Mouse (Mus musculus) midbrain, embryonic 16.5 days (tissue): ENCODE measurements at regions not wholly inside any gene's neighbourhood (a gene's known extent, or its start where the extent isn't known, plus 50 kb on each side); places are given as distances from the start of the nearest gene placed in this dataset.
"Not testable (repeated sequence)": the region's sequence is repeated elsewhere in the genome, so short reads cannot be mapped to it uniquely, and the experiment has no call there.

ENCODE experiments used
- ATAC-seq: fragments of 200-750 bp; cut with Nextera tagmentation; 2 replicates; pipeline ENCODE4 v1.8.0; 2017; ENCODE audit warnings: moderate TSS enrichment
- H3K27ac ChIP-seq: fragments of 300-500 bp; sonication (generic); 2 replicates; pipeline ENCODE4 v1.5.1; 2014; ENCODE audit warnings: mild to moderate bottlenecking, low read length, mixed read lengths
- H3K27me3 ChIP-seq: fragments of 300-500 bp; sonication (generic); 2 replicates; pipeline ENCODE4 v1.6.1; 2014; ENCODE audit warnings: low read depth, low read length, mixed read lengths; ENCODE audit not compliant: control insufficient read depth, insufficient read depth
- H3K36me3 ChIP-seq: fragments of 300-500 bp; sonication (generic); 2 replicates; pipeline ENCODE4 v1.6.1; 2014; ENCODE audit warnings: mild to moderate bottlenecking, low read length, moderate library complexity, mixed read lengths; ENCODE audit not compliant: control insufficient read depth, insufficient read depth
- H3K4me1 ChIP-seq: fragments of 300-500 bp; sonication (generic); 2 replicates; pipeline ENCODE4 v1.6.1; 2014; ENCODE audit warnings: mild to moderate bottlenecking, low read length, mixed read lengths; ENCODE audit not compliant: control insufficient read depth, insufficient read depth
- H3K4me2 ChIP-seq: fragments of 300-500 bp; sonication (generic); 2 replicates; pipeline ENCODE4 v1.6.1; 2014; ENCODE audit warnings: mild to moderate bottlenecking, low read length, mixed read lengths
- H3K4me3 ChIP-seq: fragments of 300-500 bp; sonication (generic); 2 replicates; pipeline ENCODE4 v1.5.1; 2014; ENCODE audit warnings: low read depth, mild to moderate bottlenecking, low read length, moderate library complexity, mixed read lengths
- H3K9ac ChIP-seq: fragments of 300-500 bp; sonication (generic); 2 replicates; pipeline ENCODE4 v1.6.1; 2014; ENCODE audit warnings: low read depth, low read length, mixed read lengths
- H3K9me3 ChIP-seq: fragments of 300-500 bp; sonication (generic); replicated peaks from 2 replicates; pipeline ENCODE4 v1.6.1; 2014; ENCODE audit warnings: mild to moderate bottlenecking, low read length, mixed read lengths; ENCODE audit not compliant: control insufficient read depth, poor library complexity, severe bottlenecking
- WGBS: fragments of 180-500 bp; shearing (Covaris S2); extraction: QIAGEN DNeasy Blood & Tissue Kit; methylation state at CpG from one replicate; pipeline ENCODE4 v1.1.7; 2014; 5-methylcytosine and 5-hydroxymethylcytosine counted together

GRCm38 (mm10) chr6:37779893-37780292 is 90.7 kb upstream of the Trim24 start:
- H3K9ac ChIP-seq, result no peak overlapping the region
- no peaks in the 10 kb centered on the region for H3K4me1 ChIP-seq
- H3K4me3 ChIP-seq, result no peak overlapping the region
- no peaks in the 10 kb centered on the region for H3K27me3 ChIP-seq
- no peak for ATAC-seq
- no peak overlapping the region for H3K4me2 ChIP-seq
- no peak overlapping the region for H3K27ac ChIP-seq
- no peaks in the 10 kb centered on the region for H3K36me3 ChIP-seq
- 0 out of 2 replicates have a peak, but pooled peaks cover 3% of the 10 kb centered on the region for H3K9me3 ChIP-seq

DNA sequence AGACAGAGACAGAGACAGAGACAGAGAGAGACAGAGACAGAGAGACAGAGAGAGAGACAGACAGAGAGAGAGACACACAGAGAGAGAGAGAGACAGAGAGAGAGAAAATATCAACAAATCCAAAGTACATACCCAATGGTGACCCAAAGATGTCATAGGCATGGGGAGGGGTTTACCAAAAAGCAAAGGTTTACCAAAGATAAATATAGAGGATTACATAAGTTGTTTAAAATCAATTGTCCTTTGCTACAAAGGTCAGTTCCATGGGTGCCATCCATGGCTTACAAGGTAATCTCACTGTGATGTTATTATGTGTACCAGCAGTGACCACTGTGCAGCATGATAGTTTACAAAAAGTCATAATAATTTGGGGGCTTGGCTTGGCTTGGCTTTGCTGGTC is 88.7 kb upstream of the Trim24 start:
- 0 out of 2 replicates have a peak, but pooled peaks cover 3% of the 10 kb centered on the region for H3K9me3 ChIP-seq
- H3K4me2 ChIP-seq, result no peak overlapping the region
- no peaks in the 10 kb centered on the region for H3K4me1 ChIP-seq
- no peaks in the 10 kb centered on the region for H3K27me3 ChIP-seq
- H3K36me3 ChIP-seq, result no peaks in the 10 kb centered on the region
- no peak for ATAC-seq
- H3K4me3 ChIP-seq, result no peak overlapping the region
- H3K9ac ChIP-seq, result no peak overlapping the region
- H3K27ac ChIP-seq, result no peak overlapping the region

DNA sequence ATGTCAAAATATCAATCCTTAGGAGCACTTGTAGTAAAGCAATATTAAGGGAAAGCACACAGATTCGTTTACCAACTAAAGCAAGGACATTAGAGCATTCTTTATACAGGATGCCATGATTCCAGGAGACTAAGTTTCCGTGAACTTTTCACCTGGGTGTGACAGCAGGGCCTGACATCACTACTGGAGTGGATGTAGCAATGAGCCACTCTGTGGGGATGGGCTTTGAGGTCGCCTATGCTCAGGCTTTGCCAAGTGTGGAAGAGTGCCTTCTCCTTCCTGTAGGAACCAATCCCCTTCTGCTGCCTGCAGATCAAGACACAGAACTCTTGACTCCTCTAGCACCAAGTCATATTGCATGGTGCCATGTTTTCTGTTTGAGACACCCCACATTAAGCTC is 85.3 kb upstream of the Trim24 start:
- H3K4me3 ChIP-seq, H3K4me2 ChIP-seq, H3K27me3 ChIP-seq, ATAC-seq, H3K9ac ChIP-seq, H3K4me1 ChIP-seq, H3K36me3 ChIP-seq, H3K9me3 ChIP-seq, H3K27ac ChIP-seq: not testable (repeated sequence)
- 91% methylated on average over 3 of the region's 3 CpGs for WGBS

GRCm38 (mm10) chr6:37785741-37786140 is 84.9 kb upstream of the Trim24 start:
- Histone ChIP-seq H3K4me2 (no peak overlapping the region), H3K36me3 (no peaks in the 10 kb centered on the region), H3K27ac (no peak overlapping the region), H3K4me1 (no peaks in the 10 kb centered on the region), H3K9me3 (0 out of 2 replicates have a peak, but pooled peaks cover 3% of the 10 kb centered on the region), H3K4me3 (no peak overlapping the region), H3K27me3 (no peaks in the 10 kb centered on the region), H3K9ac (no peak overlapping the region)
- ATAC-seq, result no peak
- WGBS, result 96% methylated on average over 7 of the region's 7 CpGs

- not testable (repeated sequence) for H3K27ac ChIP-seq, ATAC-seq, H3K27me3 ChIP-seq, H3K4me1 ChIP-seq, H3K4me3 ChIP-seq, H3K4me2 ChIP-seq, H3K9me3 ChIP-seq, H3K9ac ChIP-seq, H3K36me3 ChIP-seq
- WGBS, result 98% methylated on average over 3 of the region's 8 CpGs
Observed at GRCm38 (mm10) chr6:37787858-37788257, 82.8 kb upstream of the Trim24 start.

GRCm38 (mm10) chr6:37790878-37791277 is 79.7 kb upstream of the Trim24 start:
- H3K4me1 ChIP-seq, result no peaks in the 10 kb centered on the region
- H3K27me3 ChIP-seq, result no peaks in the 10 kb centered on the region
- no peak overlapping the region for H3K4me3 ChIP-seq
- H3K4me2 ChIP-seq, result no peak overlapping the region
- H3K36me3 ChIP-seq, result no peaks in the 10 kb centered on the region
- ATAC-seq, result no peak
- no peaks in the 10 kb centered on the region for H3K9me3 ChIP-seq
- WGBS, result 97% methylated on average over 1 of the region's 1 CpGs
- no peak overlapping the region for H3K9ac ChIP-seq
- no peak overlapping the region for H3K27ac ChIP-seq

DNA sequence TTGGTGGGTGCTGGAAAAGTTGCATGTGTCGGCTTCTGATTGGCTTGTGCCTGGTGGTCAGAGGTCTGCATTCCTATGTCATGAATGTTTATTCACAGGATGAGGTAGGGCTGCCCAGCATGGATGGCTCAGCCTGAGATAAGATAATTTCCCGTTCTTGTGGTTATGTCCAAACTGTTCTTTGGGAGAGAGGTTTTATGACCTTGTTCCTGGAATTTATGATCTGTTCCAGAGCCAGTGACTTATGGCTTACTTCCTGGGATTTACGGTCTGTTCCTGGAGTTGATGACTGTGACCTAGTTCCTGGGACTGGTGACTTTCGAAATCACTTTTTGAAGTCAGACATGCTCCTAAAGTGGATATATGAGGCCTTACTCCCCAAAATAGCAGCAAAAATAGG is 76.4 kb upstream of the Trim24 start:
- 95% methylated on average over 4 of the region's 4 CpGs for WGBS
- no peaks in the 10 kb centered on the region for H3K4me1 ChIP-seq
- H3K4me2 ChIP-seq, result no peak overlapping the region
- no peak for ATAC-seq
- H3K9me3 ChIP-seq, result no peaks in the 10 kb centered on the region
- no peaks in the 10 kb centered on the region for H3K36me3 ChIP-seq
- no peak overlapping the region for H3K27ac ChIP-seq
- H3K9ac ChIP-seq, result no peak overlapping the region
- H3K4me3 ChIP-seq, result no peak overlapping the region
- H3K27me3 ChIP-seq, result no peaks in the 10 kb centered on the region

DNA sequence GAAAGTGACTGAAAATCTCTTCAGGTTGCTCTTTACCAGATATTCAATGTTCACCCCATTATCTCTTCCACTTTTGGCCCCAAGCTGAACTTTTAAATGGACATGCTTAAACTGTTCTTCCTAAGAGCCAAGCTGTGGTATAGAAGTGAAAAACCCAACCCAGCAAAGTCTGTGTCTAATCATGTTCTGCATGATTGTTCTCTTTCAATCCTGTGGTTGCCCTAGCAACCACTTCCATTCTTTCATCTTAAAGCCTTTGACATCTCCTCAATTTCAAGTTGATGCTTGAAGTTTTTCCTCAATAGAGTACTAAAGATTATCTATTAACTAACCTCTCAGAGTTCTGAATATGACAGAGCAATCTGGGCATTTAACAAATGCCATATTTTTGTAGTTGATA is 75.6 kb upstream of the Trim24 start:
- H3K4me2 ChIP-seq, result no peak overlapping the region
- no peak for ATAC-seq
- no peak overlapping the region for H3K27ac ChIP-seq
- H3K4me1 ChIP-seq, result no peaks in the 10 kb centered on the region
- no peaks in the 10 kb centered on the region for H3K27me3 ChIP-seq
- no peak overlapping the region for H3K4me3 ChIP-seq
- no peaks in the 10 kb centered on the region for H3K9me3 ChIP-seq
- no peak overlapping the region for H3K9ac ChIP-seq
- no peaks in the 10 kb centered on the region for H3K36me3 ChIP-seq

GRCm38 (mm10) chr6:37803231-37803630 is 67.4 kb upstream of the Trim24 start:
- ATAC-seq, result no peak
- WGBS, result 97% methylated on average over 5 of the region's 5 CpGs
- H3K36me3 ChIP-seq, result no peaks in the 10 kb centered on the region
- H3K4me3 ChIP-seq, result no peak overlapping the region
- no peak overlapping the region for H3K4me2 ChIP-seq
- no peak overlapping the region for H3K9ac ChIP-seq
- no peaks in the 10 kb centered on the region for H3K4me1 ChIP-seq
- H3K27ac ChIP-seq, result no peak overlapping the region
- no peaks in the 10 kb centered on the region; the same call in 1 of the 2 replicates for H3K9me3 ChIP-seq
- H3K27me3 ChIP-seq, result no peaks in the 10 kb centered on the region

DNA sequence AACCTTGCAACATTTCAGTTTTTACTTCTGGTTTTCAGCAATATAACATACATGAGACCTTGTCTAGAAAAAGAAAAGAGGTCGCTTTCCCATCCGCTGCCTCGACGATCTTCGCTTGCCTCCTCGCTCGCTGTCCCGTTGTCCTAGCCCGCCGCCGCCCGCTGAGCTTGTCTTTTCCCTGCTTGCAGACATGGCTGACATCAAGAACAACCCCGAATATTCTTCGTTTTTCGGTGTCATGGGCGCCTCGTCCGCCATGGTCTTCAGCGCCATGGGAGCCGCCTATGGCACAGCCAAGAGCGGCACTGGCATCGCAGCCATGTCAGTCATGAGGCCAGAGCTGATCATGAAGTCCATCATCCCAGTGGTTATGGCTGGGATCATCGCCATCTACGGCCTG is 64.7 kb upstream of the Trim24 start:
- H3K36me3 ChIP-seq, H3K4me3 ChIP-seq, H3K27ac ChIP-seq, H3K4me1 ChIP-seq, ATAC-seq, H3K27me3 ChIP-seq, H3K9ac ChIP-seq, H3K9me3 ChIP-seq, H3K4me2 ChIP-seq: not testable (repeated sequence)
- 97% methylated on average over 21 of the region's 24 CpGs for WGBS
